Mouse (Mus musculus) heart, adult 2 months (tissue): ENCODE measurements around the gene Iqcf4. TPM values are rescaled to one million over a fixed set of nuclear protein-coding genes. Genes with fewer than 3 reads are reported as not detected.
"Not testable (repeated sequence)": the region's sequence is repeated elsewhere in the genome, so short reads cannot be mapped to it uniquely, and the experiment has no call there.

ENCODE experiments used
- DNase-seq, 2 experiments: peaks; one replicate each; pipeline ENCODE4 v3.0.0; 2021
- H3K27ac ChIP-seq: fragments of 200-600 bp; 2 replicates; pipeline ENCODE4 v1.8.1; 2022
- H3K27me3 ChIP-seq: fragments of 200-500 bp; 2 replicates; pipeline ENCODE4 v1.6.1; 2012; ENCODE audit warnings: mild to moderate bottlenecking, low read length, inconsistent platforms, mixed read lengths; ENCODE audit not compliant: control insufficient read depth, insufficient read depth
- H3K36me3 ChIP-seq: fragments of 200-500 bp; 2 replicates; pipeline ENCODE4 v1.6.1; 2012; ENCODE audit warnings: low read length, inconsistent platforms; ENCODE audit not compliant: control insufficient read depth, insufficient read depth
- H3K4me1 ChIP-seq: fragments of 200-500 bp; 2 replicates; pipeline ENCODE4 v1.6.1; 2011; ENCODE audit warnings: low read length; ENCODE audit not compliant: control insufficient read depth, insufficient read depth
- H3K4me3 ChIP-seq: fragments of 200-600 bp; 2 replicates; pipeline ENCODE4 v1.8.1; 2022
- H3K79me2 ChIP-seq: fragments of 200-500 bp; replicated peaks from 2 replicates; pipeline ENCODE4 v1.6.1; 2012; ENCODE audit warnings: mild to moderate bottlenecking, inconsistent platforms, low read length, moderate library complexity, mixed read lengths; ENCODE audit not compliant: control insufficient read depth, insufficient read depth
- H3K9ac ChIP-seq: fragments of 200-500 bp; 2 replicates; pipeline ENCODE4 v1.6.1; 2012; ENCODE audit warnings: low read depth, mild to moderate bottlenecking, control low read depth, inconsistent platforms, low read length, mixed read lengths
- CTCF ChIP-seq: fragments of 200-600 bp; IDR thresholded peaks from 2 replicates; pipeline ENCODE4 v1.8.1; 2022; ENCODE audit warnings: antibody characterized with exemption, mild to moderate bottlenecking, moderate library complexity
- EP300 ChIP-seq: fragments of 200-500 bp; IDR thresholded peaks from 2 replicates; pipeline ENCODE4 v1.6.1; 2011; ENCODE audit warnings: low read depth, low read length, control low read depth; ENCODE audit not compliant: insufficient read depth
- POLR2A ChIP-seq: fragments of 200-500 bp; IDR thresholded peaks from 2 replicates; pipeline ENCODE4 v1.6.1; 2011; ENCODE audit warnings: mild to moderate bottlenecking, low read depth, low read length, control low read depth; ENCODE audit not compliant: insufficient read depth
- WGBS: fragments of 180-500 bp; shearing (Covaris S2); methylation state at CpG from one replicate; pipeline ENCODE4 v1.1.7; 2018; 5-methylcytosine and 5-hydroxymethylcytosine counted together
- intact Hi-C: fragments of 180-260 bp; cut with DNase I; formaldehyde crosslinking; loops from one replicate; pipeline ENCODE4 v1.15.1; 2025
- polyA plus RNA-seq: library from polyadenylated mRNA; depleted of rRNA; stranded (reverse); fragments of >200 nt; gene quantifications from 2 replicates; pipeline ENCODE4 v1.2.3, GENCODE M21; 2012
- total RNA-seq, 2 experiments: library from RNA; stranded (reverse); gene quantifications; 2 replicates each; pipeline ENCODE4 v1.2.3; 2021

The Iqcf4 gene
- total and polyA plus RNA-seq, 3 experiments: not detected

GRCm38 (mm10) chr9:106598466-106598865, 27.7 kb upstream of the Iqcf4 start:
- no peak overlapping the region for H3K9ac ChIP-seq
- no peak overlapping the region for H3K4me3 ChIP-seq
- intact Hi-C loops: no loop called here
- H3K27me3 ChIP-seq: no peaks in the 10 kb centered on the region
- 39% methylated on average over 7 of the region's 7 CpGs for WGBS
- H3K4me1 ChIP-seq: no peaks in the 10 kb centered on the region
- no peak for DNase-seq
- TF ChIP-seq POLR2A (no peak), EP300 (no peak), CTCF (peak; percentile 16; the same call in 1 of the 2 replicates)
- H3K27ac ChIP-seq: no peak overlapping the region
- H3K36me3 ChIP-seq: no peaks in the 10 kb centered on the region
- H3K79me2 ChIP-seq: no peaks in the 10 kb centered on the region

GRCm38 (mm10) chr9:106595836-106596235, 25.0 kb upstream of the Iqcf4 start:
- Histone ChIP-seq H3K27ac (no peak overlapping the region), H3K79me2 (no peaks in the 10 kb centered on the region), H3K27me3 (no peaks in the 10 kb centered on the region), H3K4me3 (no peak overlapping the region), H3K4me1 (no peaks in the 10 kb centered on the region), H3K9ac (no peak overlapping the region), H3K36me3 (no peaks in the 10 kb centered on the region)
- intact Hi-C loops: no loop called here
- WGBS: 46% methylated on average over 7 of the region's 7 CpGs
- TF ChIP-seq POLR2A (no peak), CTCF (no peak), EP300 (no peak)
- no peak for DNase-seq

- H3K79me2 ChIP-seq, H3K27me3 ChIP-seq, H3K27ac ChIP-seq, DNase-seq, intact Hi-C loops, H3K4me3 ChIP-seq, H3K9ac ChIP-seq, H3K36me3 ChIP-seq, H3K4me1 ChIP-seq: not testable (repeated sequence)
- WGBS: 1% methylated on average over 4 of the region's 4 CpGs
Measured at GRCm38 (mm10) chr9:106595402-106595801, 24.6 kb upstream of the Iqcf4 start.

- Histone ChIP-seq H3K27ac (no peak overlapping the region), H3K27me3 (no peaks in the 10 kb centered on the region), H3K4me3 (no peak overlapping the region), H3K9ac (no peak overlapping the region), H3K79me2 (no peaks in the 10 kb centered on the region), H3K4me1 (no peaks in the 10 kb centered on the region), H3K36me3 (no peaks in the 10 kb centered on the region)
- 84% methylated on average over 5 of the region's 5 CpGs for WGBS
- TF ChIP-seq CTCF: no peak
- no peak for TF ChIP-seq POLR2A
- no peak for TF ChIP-seq EP300
- no peak for DNase-seq
- intact Hi-C loops: no loop called here
Measured at GRCm38 (mm10) chr9:106592158-106592557, 21.4 kb upstream of the Iqcf4 start.

GRCm38 (mm10) chr9:106582552-106582951, 11.8 kb upstream of the Iqcf4 start:
- TF ChIP-seq POLR2A (no peak), CTCF (no peak), EP300 (no peak)
- no peak for DNase-seq
- intact Hi-C loops: no loop called here
- H3K36me3 ChIP-seq: no peaks in the 10 kb centered on the region
- no peaks in the 10 kb centered on the region for H3K4me1 ChIP-seq
- no peak overlapping the region for H3K9ac ChIP-seq
- H3K79me2 ChIP-seq: no peaks in the 10 kb centered on the region
- H3K27me3 ChIP-seq: 0 out of 2 replicates have a peak, but pooled peaks cover 2% of the 10 kb centered on the region
- no peak overlapping the region for H3K4me3 ChIP-seq
- H3K27ac ChIP-seq: no peak overlapping the region
- WGBS: 56% methylated on average over 1 of the region's 1 CpGs

- no peaks in the 10 kb centered on the region for H3K36me3 ChIP-seq
- H3K79me2 ChIP-seq: no peaks in the 10 kb centered on the region
- H3K27ac ChIP-seq: no peak overlapping the region
- no peak overlapping the region for H3K4me3 ChIP-seq
- DNase-seq: no peak
- no peak for TF ChIP-seq POLR2A
- no peak for TF ChIP-seq CTCF
- no peak for TF ChIP-seq EP300
- intact Hi-C loops: no loop called here
- 0 out of 2 replicates have a peak, but pooled peaks cover 2% of the 10 kb centered on the region for H3K27me3 ChIP-seq
- no peak overlapping the region for H3K9ac ChIP-seq
- no peaks in the 10 kb centered on the region for H3K4me1 ChIP-seq
- 70% methylated on average over 7 of the region's 7 CpGs for WGBS
Measured at GRCm38 (mm10) chr9:106580016-106580415, 9.2 kb upstream of the Iqcf4 start.
